Comparison of ENCODE assay signal across 9 mouse cellular contexts in the genomic region with DNA sequence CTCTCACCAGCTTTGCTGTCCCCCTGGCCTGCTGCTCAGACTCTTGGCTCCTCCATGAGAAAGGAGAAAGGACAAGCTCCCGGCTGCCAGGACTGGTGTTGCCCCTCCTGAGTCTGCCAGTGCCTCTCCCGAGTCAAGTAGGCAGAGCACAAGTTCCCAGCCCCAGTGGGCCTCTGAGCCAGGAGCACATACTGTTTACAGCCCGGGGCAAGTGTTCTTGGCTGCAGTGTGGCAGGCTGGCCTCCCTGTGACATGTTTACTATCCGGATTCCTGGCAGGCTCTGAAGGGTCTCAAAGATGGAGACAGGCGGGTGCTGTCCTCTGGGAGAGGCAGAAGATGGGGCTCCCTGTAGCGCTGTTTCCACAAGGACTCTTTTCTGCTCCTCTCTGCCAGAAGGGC. TPM values are rescaled to one million over a fixed set of nuclear protein-coding genes. Genes with fewer than 3 reads are reported as not detected.
DNase-seq lines count a peak whose midpoint lies in the region; ATAC-seq lines count a peak whose summit lies in the region.
"Had no signal": no experiment of that assay in that cellular context is flagged by ENCODE, and none has a peak within 500 bp of the region (broad histone marks: within the 10 kb centered on the region; RNA-seq: fewer than 3 reads in every experiment).

No protein-coding gene starts in this region.

- no peak overlapping the region for H3K4me3 ChIP-seq in forebrain, embryonic 15.5 days
- H3K4me3 ChIP-seq: myocyte had no signal

- WGBS in forebrain, embryonic 15.5 days = 28% methylated on average over 6 of the region's 6 CpGs

- no peaks in the 10 kb centered on the region for H3K36me3 ChIP-seq in forebrain, embryonic 15.5 days

- peaks cover 25% of the 10 kb centered on the region for H3K4me1 ChIP-seq in forebrain, embryonic 15.5 days

- no peaks in the 10 kb centered on the region for H3K27me3 ChIP-seq in forebrain, embryonic 15.5 days

- intact Hi-C loops in heart, postnatal 25 days (cut with DNase I) = no loop called here

- H3K27ac ChIP-seq in forebrain, embryonic 15.5 days (replicated peaks) = peak overlapping the region; percentile 44; the same call in 1 of the 2 replicates

- H3K4me2 ChIP-seq in forebrain, embryonic 15.5 days (replicated peaks) = no peak overlapping the region

- peak; percentile 54; the same call in 1 of the 2 replicates for ATAC-seq in forebrain, embryonic 15.5 days (replicated peaks)

- DNase-seq in adipocyte (ENCODE audit: low spot score) = peak; percentile 82
- peak; percentile 50 for DNase-seq in heart, postnatal 25 days (ENCODE audit: low spot score)
- peak; percentile 64 for DNase-seq in lung, postnatal 25 days (ENCODE audit: low spot score)
- no peak for DNase-seq in ovary, postnatal 10 days (ENCODE audit: low spot score)
- no peak for DNase-seq in right cerebral cortex, postnatal 14 days
- DNase-seq in spleen, adult 12 weeks (ENCODE audit: low spot score) = no peak
- DNase-seq in embryo, embryonic 9.5 days (ENCODE audit: extremely low spot score) = no peak

- no peaks in the 10 kb centered on the region for H3K9me3 ChIP-seq in forebrain, embryonic 15.5 days

- no peak overlapping the region for H3K9ac ChIP-seq in forebrain, embryonic 15.5 days (replicated peaks)

RNA-seq across cellular contexts. Expression of gene Gse1, which starts 28.7 kb away (rescaled TPM):
- polyA plus RNA-seq in forebrain, embryonic 15.5 days (2015; fragmentation: Nextera tagmentation; extraction: Ambion mirVana) = 31.3 and 32.7 TPM in 2 replicates
- 10 to 100 TPM; 20.1 to 25.9 TPM for total RNA-seq in heart, postnatal 25 days (2021)

Comparison
In these comparisons a context has a peak if more than half of its experiments do, and no peak if none do; other contexts are left out.
1. DNase-seq: peak in adipocyte (single experiment), heart, postnatal 25 days (single experiment) and lung, postnatal 25 days (single experiment); none in ovary, postnatal 10 days (single experiment), right cerebral cortex, postnatal 14 days (single experiment), spleen, adult 12 weeks (single experiment) and embryo, embryonic 9.5 days (single experiment).